Mouse (Mus musculus) right cerebral cortex, adult 18-20 months (tissue): Measurements from ENCODE around the gene Naa30.
"Not testable (repeated sequence)": the region's sequence is repeated elsewhere in the genome, so short reads cannot be mapped to it uniquely, and the experiment has no call there.

Experiments used
- DNase-seq: peaks from one replicate; pipeline ENCODE4 v3.0.0; 2022; ENCODE audit warnings: mixed read lengths

The Naa30 gene

GRCm38 (mm10) chr14:49171867-49172581, at the start of gene Naa30:
Naa30 (plus strand) TSS chr14:49172226.
- DNase-seq: peak; percentile 97

GRCm38 (mm10) chr14:49127162-49127779, 44.8 kb upstream of the Naa30 start:
- no peak for DNase-seq

GRCm38 (mm10) chr14:49128544-49129263, 43.3 kb upstream of the Naa30 start:
- no peak for DNase-seq

GRCm38 (mm10) chr14:49132391-49132790, 39.6 kb upstream of the Naa30 start:
- DNase-seq: no peak

GRCm38 (mm10) chr14:49138171-49138570, 33.9 kb upstream of the Naa30 start:
- no peak for DNase-seq

GRCm38 (mm10) chr14:49140756-49141155, 31.3 kb upstream of the Naa30 start:
- no peak for DNase-seq

- peak; percentile 52 for DNase-seq
Measured at GRCm38 (mm10) chr14:49153801-49154200, 18.2 kb upstream of the Naa30 start.

GRCm38 (mm10) chr14:49155572-49155971, 16.5 kb upstream of the Naa30 start:
- no peak for DNase-seq

- DNase-seq: no peak
Measured at GRCm38 (mm10) chr14:49158143-49158925, 13.7 kb upstream of the Naa30 start.

GRCm38 (mm10) chr14:49171286-49171685, 740 bp upstream of the Naa30 start:
- DNase-seq: no peak

GRCm38 (mm10) chr14:49172582-49172988, 559 bp downstream of the Naa30 start:
- DNase-seq: peak; percentile 62

GRCm38 (mm10) chr14:49173290-49174135, 1.5 kb downstream of the Naa30 start:
- peak; percentile 6 for DNase-seq

GRCm38 (mm10) chr14:49179736-49180135, 7.7 kb downstream of the Naa30 start:
- DNase-seq: no peak

- no peak for DNase-seq
Measured at GRCm38 (mm10) chr14:49186270-49186669, 14.2 kb downstream of the Naa30 start.

GRCm38 (mm10) chr14:49197031-49197527, 25.1 kb downstream of the Naa30 start:
- DNase-seq: no peak

- DNase-seq: no peak
Measured at GRCm38 (mm10) chr14:49201073-49201778, 29.2 kb downstream of the Naa30 start.

- not testable (repeated sequence) for DNase-seq
Measured at GRCm38 (mm10) chr14:49210215-49210614, 38.2 kb downstream of the Naa30 start.

GRCm38 (mm10) chr14:49218677-49219076, 46.7 kb downstream of the Naa30 start:
- DNase-seq: no peak

GRCm38 (mm10) chr14:49219466-49220022, 47.5 kb downstream of the Naa30 start:
- not testable (repeated sequence) for DNase-seq

GRCm38 (mm10) chr14:49221771-49222170, 49.7 kb downstream of the Naa30 start:
- no peak for DNase-seq

GRCm38 (mm10) chr14:49226471-49226870, 54.4 kb downstream of the Naa30 start:
- no peak for DNase-seq
